Mouse (Mus musculus): ENCODE data around the gene Kmt5a.
A peak's percentile ranks its signal among the peaks of the same experiment; 100 is the strongest.
"Not testable (repeated sequence)": the region's sequence is repeated elsewhere in the genome, so short reads cannot be mapped to it uniquely, and the experiment has no call there.

Kmt5a gene

DNA sequence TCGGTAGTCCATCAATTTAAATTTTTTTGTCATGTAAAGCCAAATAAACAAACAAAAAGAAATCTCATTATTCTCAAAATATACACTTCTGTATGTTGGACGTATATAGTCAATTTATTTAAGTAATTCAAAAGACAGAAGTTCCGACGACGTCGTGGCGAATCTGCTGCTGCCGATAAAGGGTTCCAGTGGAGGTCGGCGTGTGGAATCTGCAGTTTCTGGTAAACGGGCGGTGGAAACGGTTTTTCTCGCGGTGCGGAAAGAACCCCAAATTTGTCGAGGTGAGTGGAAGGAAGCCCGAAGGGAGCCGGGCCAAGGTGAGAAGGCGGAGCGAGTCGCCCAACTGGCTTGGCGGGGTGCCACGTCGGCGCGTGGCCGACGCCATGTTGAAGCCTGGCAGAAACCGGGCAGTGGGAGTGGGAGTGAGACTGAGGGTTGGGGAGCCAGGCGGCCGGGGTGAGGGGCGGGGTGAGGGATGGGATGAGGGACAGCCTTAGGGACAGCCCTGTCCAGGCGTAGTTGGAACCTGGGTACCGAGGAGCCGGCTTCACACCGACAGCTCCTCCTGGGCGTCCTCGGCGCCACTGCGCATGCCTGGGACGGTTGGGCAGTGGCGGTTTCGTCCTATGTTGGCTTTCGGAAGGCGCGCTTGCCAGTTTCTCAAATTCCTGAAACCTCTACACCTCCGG lies 43.4 kb downstream of the Kmt5a start, which contains the start of gene Snrnp35:
Snrnp35 (plus strand) TSS at position 169 of the 689 bp plus-strand sequence.
- DNase-seq (ENCODE audit: low spot score in 2 of 2): peak; percentile 80 to 82

DNA sequence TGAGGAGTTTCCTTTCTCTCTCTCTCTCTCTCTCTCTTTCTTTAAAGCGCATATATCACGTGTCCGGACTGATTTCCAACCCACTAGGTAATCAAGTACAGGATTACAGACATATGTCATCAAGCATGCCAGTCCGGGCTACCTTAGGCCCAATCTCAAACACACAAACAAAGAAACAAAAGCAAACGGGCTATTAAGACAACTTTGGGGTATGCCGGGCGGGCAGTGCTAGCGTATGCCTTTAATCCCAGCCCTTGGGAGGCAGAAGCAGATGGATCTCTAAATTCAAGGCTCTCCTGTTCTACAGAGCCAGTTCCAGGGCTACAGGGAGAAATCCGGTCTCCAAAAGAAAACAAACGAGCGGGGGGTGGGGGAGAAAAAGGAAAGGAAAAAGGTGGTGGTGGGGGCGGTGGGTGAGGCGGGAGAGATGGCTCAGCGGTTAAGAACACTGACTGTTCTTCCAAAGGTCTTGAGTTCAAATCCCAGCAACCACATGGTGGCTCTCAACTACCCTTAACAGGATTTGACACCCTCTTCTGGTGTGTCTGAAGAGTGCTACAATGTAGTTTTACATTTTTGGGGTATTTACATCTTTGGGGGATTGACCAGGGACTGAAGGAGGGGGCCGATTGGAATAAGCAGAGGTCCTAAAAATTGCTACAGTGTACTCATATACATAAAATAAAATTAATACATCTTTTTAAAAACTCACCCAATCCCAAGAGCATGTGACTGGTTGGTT lies 44.1 kb downstream of the Kmt5a start:
- DNase-seq (ENCODE audit: low spot score in 2 of 2): no peak

DNA sequence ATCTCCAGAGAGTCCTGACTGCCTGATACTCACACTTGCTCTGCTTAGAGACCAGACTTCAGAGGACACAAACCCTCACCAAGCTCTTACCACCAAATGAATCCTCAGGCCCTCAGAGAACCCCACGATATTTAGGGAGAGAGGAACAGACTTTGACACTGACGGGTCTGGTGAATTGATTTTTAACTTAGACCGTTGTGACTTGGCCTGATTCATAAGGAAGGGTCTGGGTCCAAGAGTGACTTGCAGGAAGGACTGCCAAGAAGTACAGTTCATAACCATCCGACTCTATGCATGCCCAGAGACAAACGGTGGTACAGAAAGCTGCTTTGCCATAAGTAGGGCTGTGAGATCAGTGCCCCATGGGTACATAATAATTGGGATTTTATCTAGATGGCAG lies 45.9 kb downstream of the Kmt5a start:
- DNase-seq (ENCODE audit: low spot score in 2 of 2): no peak

- no peak for DNase-seq (ENCODE audit: low spot score in 2 of 2)
Observed at GRCm38 (mm10) chr5:124488885-124489284, 49.2 kb downstream of the Kmt5a start.

GRCm38 (mm10) chr5:124491732-124492131 lies 52.0 kb downstream of the Kmt5a start:
- DNase-seq (ENCODE audit: low spot score in 2 of 2): no peak

DNA sequence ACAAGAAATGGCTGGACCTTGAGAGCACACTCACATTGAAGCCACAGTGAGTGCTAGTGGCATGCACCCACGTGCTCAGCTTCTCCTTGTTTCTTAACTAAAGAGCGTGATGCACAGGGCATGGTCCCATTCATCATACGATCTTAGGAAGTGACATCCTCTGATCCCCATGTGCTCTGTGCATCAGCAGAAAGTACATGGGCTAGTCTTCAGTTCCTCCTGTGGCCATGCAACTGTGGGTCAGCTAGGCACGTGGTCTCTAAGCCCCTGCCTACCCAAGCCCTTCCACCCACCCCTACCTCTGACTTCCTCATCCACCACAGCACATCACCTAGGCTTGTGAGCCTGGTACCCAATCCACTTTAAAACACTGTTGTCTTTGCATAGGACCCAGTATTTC lies 52.9 kb downstream of the Kmt5a start:
- DNase-seq (ENCODE audit: low spot score in 2 of 2): no peak

GRCm38 (mm10) chr5:124493455-124493854 lies 53.7 kb downstream of the Kmt5a start:
- no peak for DNase-seq (ENCODE audit: low spot score in 2 of 2)

GRCm38 (mm10) chr5:124495547-124495946 lies 55.8 kb downstream of the Kmt5a start:
- peak in 1 of 2 experiments; percentile 29 for DNase-seq (ENCODE audit: low spot score in 2 of 2)

DNA sequence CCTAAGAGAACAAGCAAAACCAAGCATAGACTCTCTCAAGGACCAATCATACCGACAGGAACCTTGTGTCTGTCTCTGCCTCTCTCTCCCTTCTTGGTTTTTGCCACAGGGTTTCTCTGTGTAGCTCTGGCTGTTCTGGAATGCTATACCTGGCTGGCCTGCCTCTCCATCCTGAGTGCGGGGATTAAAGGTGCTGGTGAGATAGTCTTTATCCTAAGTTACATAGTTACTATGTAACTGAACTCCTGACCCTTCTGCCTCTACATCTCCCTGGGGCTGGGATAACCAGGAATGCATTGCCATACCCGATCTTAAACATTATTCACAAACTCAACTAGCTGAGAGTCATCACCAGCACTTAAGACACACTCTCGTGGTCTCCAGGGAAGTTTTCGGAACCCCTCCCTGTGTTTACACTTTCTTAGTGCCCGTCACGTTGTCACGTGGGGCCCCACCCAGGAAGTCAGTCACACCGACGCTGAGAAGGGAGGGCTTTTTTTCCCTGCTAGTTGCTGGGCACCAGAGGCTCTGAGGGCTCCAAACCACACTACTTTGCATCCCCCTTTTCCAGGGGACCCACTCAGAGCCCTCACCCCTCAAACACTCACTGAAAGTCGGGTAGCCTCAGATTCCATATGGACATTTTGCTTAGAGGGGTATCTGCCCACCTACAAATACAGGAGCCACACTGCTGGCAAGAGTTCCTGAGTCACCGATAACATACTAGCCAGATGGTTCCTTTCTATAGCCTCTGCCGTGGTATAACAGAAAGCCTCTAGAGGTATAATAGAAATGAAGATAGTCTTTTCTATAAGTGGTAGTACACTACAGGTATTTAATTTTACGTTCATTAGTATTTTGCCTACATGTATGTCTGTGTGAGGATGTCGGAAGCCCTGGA lies 57.1 kb downstream of the Kmt5a start:
- no peak for DNase-seq (ENCODE audit: low spot score in 2 of 2)

- peak; percentile 29 to 52 for DNase-seq (ENCODE audit: low spot score in 2 of 2)
Observed at GRCm38 (mm10) chr5:124498221-124498876, 58.6 kb downstream of the Kmt5a start.

GRCm38 (mm10) chr5:124499001-124499400 lies 59.3 kb downstream of the Kmt5a start:
- no peak for DNase-seq (ENCODE audit: low spot score in 2 of 2)

DNA sequence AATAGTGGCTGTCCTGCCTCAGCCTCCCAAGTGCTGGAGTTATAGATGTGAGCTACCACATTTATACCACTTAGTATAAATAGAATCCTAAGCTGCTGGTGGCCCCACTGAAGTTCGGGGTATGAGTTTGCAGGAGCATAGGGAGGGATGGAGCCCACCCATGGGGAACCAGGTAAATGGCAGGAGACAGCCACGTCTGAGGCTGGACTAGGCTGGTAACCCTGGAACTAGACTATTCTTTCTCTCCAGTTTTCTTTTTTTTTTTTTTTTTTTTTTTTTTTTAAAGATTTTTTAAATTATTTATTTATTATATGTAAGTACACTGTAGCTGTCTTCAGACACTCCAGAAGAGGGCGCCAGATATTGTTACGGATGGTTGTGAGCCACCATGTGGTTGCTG lies 60.3 kb downstream of the Kmt5a start:
- not testable (repeated sequence) for DNase-seq (ENCODE audit: low spot score in 2 of 2)

- peak; percentile 65 to 75 for DNase-seq (ENCODE audit: low spot score in 2 of 2)
Observed at GRCm38 (mm10) chr5:124500573-124500972, 60.8 kb downstream of the Kmt5a start.

DNA sequence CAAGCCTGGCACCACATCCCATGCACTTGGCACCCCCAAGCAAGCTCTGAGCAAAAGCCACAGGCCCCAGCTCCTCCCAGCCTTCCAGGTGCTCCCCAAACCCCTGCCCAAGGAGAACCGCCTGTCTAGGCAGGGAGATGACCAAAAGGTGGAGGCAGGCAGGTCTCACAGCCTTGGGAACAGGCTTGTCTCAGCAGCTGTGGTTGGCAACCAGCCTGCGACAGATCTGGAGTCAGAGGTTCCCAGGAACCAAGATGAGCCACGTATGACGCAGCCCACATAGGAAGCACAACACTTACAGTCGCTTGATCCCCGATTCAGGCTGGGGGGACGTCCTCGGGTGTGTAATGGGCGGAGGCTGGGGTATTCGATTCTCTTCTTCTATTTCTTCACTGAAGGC lies 61.8 kb downstream of the Kmt5a start:
- no peak for DNase-seq (ENCODE audit: low spot score in 2 of 2)

GRCm38 (mm10) chr5:124503742-124504141 lies 64.0 kb downstream of the Kmt5a start:
- DNase-seq (ENCODE audit: low spot score in 2 of 2): peak; percentile 89 to 92

DNA sequence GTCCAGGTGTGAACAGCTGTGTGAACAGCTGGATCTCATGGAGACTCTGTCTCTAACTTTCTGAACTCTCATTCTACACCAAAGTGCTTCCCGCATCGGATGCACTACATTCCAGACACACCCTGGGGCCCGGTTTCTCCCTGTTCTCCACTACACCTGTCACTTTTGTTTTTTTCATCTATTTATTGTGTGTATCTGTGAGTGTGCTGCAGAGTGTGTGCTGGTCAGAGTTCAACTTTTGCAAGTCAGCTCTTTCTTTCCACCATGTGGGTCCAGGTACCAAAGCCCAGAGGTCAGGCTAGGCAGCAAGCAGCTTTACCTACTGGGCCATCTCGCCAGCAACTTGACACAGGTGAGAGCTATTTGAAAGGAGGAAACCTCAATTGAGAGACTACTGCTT lies 65.5 kb downstream of the Kmt5a start:
- no peak for DNase-seq (ENCODE audit: low spot score in 2 of 2)

- no peak for DNase-seq (ENCODE audit: low spot score in 2 of 2)
Observed at GRCm38 (mm10) chr5:124506731-124507359, 67.1 kb downstream of the Kmt5a start.

DNA sequence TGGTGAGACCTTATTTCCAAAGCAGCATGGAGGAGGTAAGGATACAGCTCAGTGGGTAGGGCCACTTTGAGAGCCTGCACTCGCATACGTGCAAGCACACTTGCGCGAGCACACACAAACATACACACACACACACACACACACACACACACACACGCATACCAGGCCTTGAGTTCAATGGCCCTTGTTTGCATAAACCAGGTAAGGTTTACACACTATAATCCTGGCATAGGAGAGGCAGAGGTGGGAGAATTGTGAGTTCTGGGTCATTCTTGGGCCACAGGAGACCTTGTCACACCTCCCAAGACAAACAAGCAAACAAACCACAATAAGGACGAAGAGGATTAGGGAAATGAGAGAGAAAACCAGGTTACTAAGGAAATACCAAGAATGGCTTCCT lies 69.5 kb downstream of the Kmt5a start:
- no peak for DNase-seq (ENCODE audit: low spot score in 2 of 2)

DNA sequence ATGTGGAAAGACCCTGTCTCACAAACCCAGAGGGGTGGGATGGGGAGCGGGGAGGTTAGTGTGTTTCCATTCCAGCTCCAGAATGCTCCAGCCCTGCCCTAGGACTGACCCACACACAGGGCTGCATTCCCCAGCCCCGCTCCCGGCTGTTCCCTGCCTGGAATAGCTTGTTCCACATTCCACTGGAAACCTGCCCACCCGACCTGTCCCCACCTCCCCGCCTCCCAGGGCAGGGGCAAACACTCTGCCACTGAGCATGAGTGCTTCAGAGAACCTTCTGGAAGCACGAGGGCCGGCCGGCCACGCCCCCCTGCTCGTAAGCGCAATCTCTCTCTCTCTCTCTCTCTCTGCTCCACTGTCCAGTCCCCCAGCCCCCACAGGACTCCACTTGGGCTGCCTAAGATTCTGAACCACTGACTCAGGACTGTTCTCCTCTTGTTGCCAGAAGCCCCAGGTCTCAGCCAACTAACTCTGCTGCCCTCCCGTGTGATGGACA lies 70.1 kb downstream of the Kmt5a start:
- no peak for DNase-seq (ENCODE audit: low spot score in 2 of 2)

- no peak for DNase-seq (ENCODE audit: low spot score in 2 of 2)
Observed at GRCm38 (mm10) chr5:124510536-124511050, 70.9 kb downstream of the Kmt5a start.
